Mouse (Mus musculus): ENCODE results near the gene Ghrh. TPM values are rescaled to one million over a fixed set of nuclear protein-coding genes. Genes with fewer than 3 reads are reported as not detected.
"Not testable (repeated sequence)": the region's sequence is repeated elsewhere in the genome, so short reads cannot be mapped to it uniquely, and the experiment has no call there.

The Ghrh gene
- not detected for total RNA-seq (2021)
- long read RNA-seq, experiment 1, result 0 reads
- long read RNA-seq, experiment 2, result 0 reads

- DNase-seq, result no peak
Measured at GRCm38 (mm10) chr2:157347361-157348159, at the start of gene Ghrh. TSS of gene Ghrh (minus strand) at chr2:157347506.

- no peak for DNase-seq
Measured at GRCm38 (mm10) chr2:157395960-157396359, 48.7 kb upstream of the Ghrh start.

GRCm38 (mm10) chr2:157395371-157395770 is 48.1 kb upstream of the Ghrh start:
- no peak for DNase-seq

- DNase-seq, result no peak
Measured at GRCm38 (mm10) chr2:157394868-157395267, 47.6 kb upstream of the Ghrh start.

- no peak for DNase-seq
Measured at GRCm38 (mm10) chr2:157393549-157393948, 46.2 kb upstream of the Ghrh start.

- DNase-seq, result no peak
Measured at GRCm38 (mm10) chr2:157392331-157392730, 45.0 kb upstream of the Ghrh start.

GRCm38 (mm10) chr2:157389591-157389921 is 42.2 kb upstream of the Ghrh start:
- DNase-seq, result no peak

GRCm38 (mm10) chr2:157388901-157389590 is 41.7 kb upstream of the Ghrh start:
- DNase-seq, result not testable (repeated sequence)

- no peak for DNase-seq
Measured at GRCm38 (mm10) chr2:157384836-157385235, 37.5 kb upstream of the Ghrh start.

- no peak for DNase-seq
Measured at GRCm38 (mm10) chr2:157376995-157377394, 29.7 kb upstream of the Ghrh start.

- peak; percentile 22 for DNase-seq
Measured at GRCm38 (mm10) chr2:157375794-157376757, 28.8 kb upstream of the Ghrh start.

GRCm38 (mm10) chr2:157375051-157375450 is 27.7 kb upstream of the Ghrh start:
- no peak for DNase-seq

- DNase-seq, result no peak
Measured at GRCm38 (mm10) chr2:157373681-157374080, 26.4 kb upstream of the Ghrh start.

GRCm38 (mm10) chr2:157371696-157372095 is 24.4 kb upstream of the Ghrh start:
- DNase-seq, result no peak

- no peak for DNase-seq
Measured at GRCm38 (mm10) chr2:157367991-157368390, 20.7 kb upstream of the Ghrh start.

GRCm38 (mm10) chr2:157367184-157367893 is 20.0 kb upstream of the Ghrh start, which contains the start of gene Manbal:
TSS of gene Manbal (plus strand) at chr2:157367594.
- DNase-seq, result peak; percentile 99

- DNase-seq, result no peak
Measured at GRCm38 (mm10) chr2:157366762-157367161, 19.5 kb upstream of the Ghrh start.

- DNase-seq, result no peak
Measured at GRCm38 (mm10) chr2:157363031-157363430, 15.7 kb upstream of the Ghrh start.

- no peak for DNase-seq
Measured at GRCm38 (mm10) chr2:157360028-157360427, 12.7 kb upstream of the Ghrh start.

- no peak for DNase-seq
Measured at GRCm38 (mm10) chr2:157354106-157354505, 6.8 kb upstream of the Ghrh start.

GRCm38 (mm10) chr2:157353183-157353582 is 5.9 kb upstream of the Ghrh start:
- no peak for DNase-seq

Data from adrenal gland, postnatal 10 days (tissue).